Mouse (Mus musculus) kidney, embryonic 14.5 days (tissue): Measurements from ENCODE around the gene Lsm12. TPM values are rescaled to one million over a fixed set of nuclear protein-coding genes. Genes with fewer than 3 reads are reported as not detected.
A peak's percentile ranks its signal among the peaks of the same experiment; 100 is the strongest.

Experiments used
- ATAC-seq: fragments of 200-750 bp; cut with Nextera tagmentation; 2 replicates; pipeline ENCODE4 v1.8.0; 2017; ENCODE audit warnings: moderate number of reproducible peaks, mild to moderate bottlenecking, moderate TSS enrichment, moderate library complexity; ENCODE audit not compliant: low FRiP score, low TSS enrichment
- H3K27ac ChIP-seq: fragments of 300-500 bp; sonication (generic); 2 replicates; pipeline ENCODE4 v1.5.1; 2014; ENCODE audit warnings: low read depth, mild to moderate bottlenecking, low read length, moderate library complexity, mixed read lengths
- H3K27me3 ChIP-seq: fragments of 300-500 bp; sonication (generic); 2 replicates; pipeline ENCODE4 v1.6.1; 2014; ENCODE audit warnings: mild to moderate bottlenecking, low read length; ENCODE audit not compliant: control insufficient read depth, insufficient read depth
- H3K36me3 ChIP-seq: fragments of 300-500 bp; sonication (generic); 2 replicates; pipeline ENCODE4 v1.6.1; 2014; ENCODE audit warnings: low read length, mixed read lengths; ENCODE audit not compliant: control insufficient read depth, insufficient read depth
- H3K4me1 ChIP-seq: fragments of 300-500 bp; sonication (generic); 2 replicates; pipeline ENCODE4 v1.6.1; 2014; ENCODE audit warnings: low read length, mixed read lengths; ENCODE audit not compliant: control insufficient read depth, insufficient read depth
- H3K4me2 ChIP-seq: fragments of 300-500 bp; sonication (generic); replicated peaks from 2 replicates; pipeline ENCODE4 v1.6.1; 2014; ENCODE audit warnings: low read depth, mild to moderate bottlenecking, low read length
- H3K4me3 ChIP-seq: fragments of 300-500 bp; sonication (generic); 2 replicates; pipeline ENCODE4 v1.5.1; 2014; ENCODE audit warnings: mild to moderate bottlenecking, low read length
- H3K9ac ChIP-seq: fragments of 300-500 bp; sonication (generic); 2 replicates; pipeline ENCODE4 v1.6.1; 2014; ENCODE audit warnings: low read depth, mild to moderate bottlenecking, low read length, moderate library complexity
- H3K9me3 ChIP-seq: fragments of 300-500 bp; sonication (generic); 2 replicates; pipeline ENCODE4 v1.6.1; 2016; ENCODE audit warnings: low read length; ENCODE audit not compliant: control insufficient read depth
- WGBS: fragments of 180-500 bp; shearing (Covaris S2); extraction: QIAGEN DNeasy Blood & Tissue Kit; methylation state at CpG from one replicate; pipeline ENCODE4 v1.1.7; 2014; 5-methylcytosine and 5-hydroxymethylcytosine counted together
- polyA plus RNA-seq: library from polyadenylated mRNA; unstranded; fragments of >200 nt; fragmentation: Nextera tagmentation; extraction: Ambion mirVana; gene quantifications from 2 replicates; pipeline ENCODE4 v1.2.1, GENCODE M21; 2014

The Lsm12 gene
- polyA plus RNA-seq, 1 experiment from 2014 or later: 93.9 TPM

DNA sequence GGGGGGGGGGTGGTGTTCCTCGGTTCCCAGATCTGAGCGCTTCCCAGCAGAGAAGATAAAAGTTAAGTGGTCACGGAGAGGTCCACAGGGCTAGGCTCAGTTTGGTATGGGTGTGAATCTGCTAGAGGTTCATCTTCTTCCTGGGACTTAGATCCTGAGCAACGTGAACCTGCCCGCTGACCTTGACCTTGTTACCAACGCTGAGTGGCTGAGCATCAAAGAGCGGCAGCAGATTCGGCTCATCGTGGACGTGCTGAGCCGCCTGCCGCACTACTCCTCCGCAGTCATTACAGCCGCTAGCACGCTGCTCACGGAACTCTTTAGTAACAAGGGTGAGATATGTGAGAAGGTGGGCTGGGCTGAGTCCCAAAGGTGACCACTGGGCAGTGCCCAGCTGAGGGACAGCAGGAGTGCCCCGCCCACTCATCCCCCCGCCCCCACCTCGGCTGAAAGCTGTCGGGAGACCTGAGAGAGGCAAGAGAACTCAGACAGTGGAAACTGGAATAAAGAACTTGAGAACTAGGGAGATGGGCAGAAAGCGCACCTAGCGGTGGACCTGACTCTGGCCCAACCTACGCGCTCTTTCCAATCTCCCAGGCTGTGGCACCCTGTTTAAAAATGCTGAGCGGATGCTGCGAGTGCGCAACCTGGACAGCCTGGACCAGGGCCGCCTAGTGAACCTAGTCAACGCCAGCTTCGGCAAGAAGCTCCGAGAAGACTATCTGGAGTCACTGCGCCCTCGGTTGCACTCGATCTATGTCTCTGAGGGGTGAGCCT lies 37.7 kb downstream of the Lsm12 start:
- peak overlapping the region; percentile 9 for H3K4me3 ChIP-seq
- H3K27ac ChIP-seq: no peak overlapping the region
- WGBS: 10% methylated on average over 34 of the region's 34 CpGs
- peak overlapping the region; percentile 18; the same call in 1 of the 2 replicates for H3K9ac ChIP-seq
- H3K36me3 ChIP-seq: peaks cover under 1% of the 10 kb centered on the region
- H3K4me2 ChIP-seq: peak overlapping the region; percentile 13
- ATAC-seq: no peak
- H3K4me1 ChIP-seq: peaks cover 9% of the 10 kb centered on the region
- H3K9me3 ChIP-seq: no peaks in the 10 kb centered on the region
- peaks cover 53% of the 10 kb centered on the region for H3K27me3 ChIP-seq

GRCm38 (mm10) chr11:102146531-102146930 lies 38.6 kb downstream of the Lsm12 start:
- Histone ChIP-seq H3K27ac (no peak overlapping the region), H3K9ac (no peak overlapping the region), H3K27me3 (peaks cover 53% of the 10 kb centered on the region), H3K4me2 (no peak overlapping the region), H3K4me1 (peaks cover 11% of the 10 kb centered on the region), H3K4me3 (0 out of 2 replicates have a peak overlapping the region, but pooled peaks have one; percentile 34), H3K9me3 (no peaks in the 10 kb centered on the region), H3K36me3 (no peaks in the 10 kb centered on the region)
- 12% methylated on average over 15 of the region's 17 CpGs for WGBS
- ATAC-seq: no peak

DNA sequence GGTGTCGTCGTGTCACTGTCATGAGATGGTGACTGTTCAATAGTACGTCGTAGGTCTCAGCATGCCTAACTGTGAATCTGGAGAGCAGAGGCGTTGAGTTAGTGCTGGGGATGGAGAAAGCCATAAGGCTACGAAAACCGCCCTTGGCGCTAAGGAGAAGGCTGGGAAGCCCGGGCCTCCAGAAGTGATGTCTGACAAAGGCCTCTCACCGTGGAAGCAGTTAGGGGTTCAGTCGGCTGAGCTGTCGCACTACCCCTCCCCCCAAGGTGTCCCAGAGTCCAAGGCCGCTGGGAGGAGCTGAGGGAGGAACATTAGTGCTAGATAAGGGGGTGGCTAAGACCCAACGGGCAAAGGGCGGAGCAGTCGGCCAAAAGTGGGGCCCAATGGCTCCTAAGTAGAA lies 39.1 kb downstream of the Lsm12 start:
- H3K4me2 ChIP-seq: peak overlapping the region; percentile 53
- H3K4me3 ChIP-seq: peak overlapping the region; percentile 34
- H3K27me3 ChIP-seq: peaks cover 53% of the 10 kb centered on the region
- peaks cover 11% of the 10 kb centered on the region for H3K4me1 ChIP-seq
- no peak overlapping the region for H3K9ac ChIP-seq
- 4% methylated on average over 16 of the region's 16 CpGs for WGBS
- no peak for ATAC-seq
- H3K36me3 ChIP-seq: no peaks in the 10 kb centered on the region
- no peak overlapping the region for H3K27ac ChIP-seq
- no peaks in the 10 kb centered on the region for H3K9me3 ChIP-seq

DNA sequence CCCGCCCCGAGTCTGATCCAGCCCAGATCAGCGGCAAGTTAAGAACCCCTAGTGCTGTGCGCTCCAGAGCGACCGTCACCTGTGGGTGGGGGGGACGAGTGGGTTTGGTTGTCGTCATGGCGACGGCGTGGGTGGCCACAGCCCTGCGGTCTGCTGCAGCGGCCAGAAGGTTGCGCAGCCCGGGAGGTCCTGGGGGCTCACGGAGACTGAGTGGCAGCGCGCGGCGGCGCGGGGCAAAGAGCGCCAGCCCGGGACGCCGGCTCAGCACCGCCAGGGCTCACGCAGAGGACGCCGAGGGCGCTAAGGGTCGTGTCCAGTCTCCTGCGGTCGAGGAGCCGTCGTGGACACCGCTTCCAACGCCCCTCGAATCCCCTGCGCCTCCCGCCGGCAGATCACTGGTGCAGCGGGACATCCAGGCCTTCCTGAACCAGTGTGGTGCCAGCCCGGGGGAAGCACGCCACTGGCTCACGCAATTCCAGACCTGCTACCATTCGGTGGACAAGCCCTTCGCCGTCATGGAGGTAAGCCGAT lies 39.6 kb downstream of the Lsm12 start, which contains the start of gene Nags:
Gene Nags (plus strand): TSS at position 43 of the 531 bp plus-strand sequence.
- no peak; the same call in 1 of the 2 replicates for ATAC-seq
- H3K27me3 ChIP-seq: peaks cover 53% of the 10 kb centered on the region

GRCm38 (mm10) chr11:102144957-102145470 lies 40.1 kb downstream of the Lsm12 start:
- peaks cover 53% of the 10 kb centered on the region for H3K27me3 ChIP-seq
- H3K27ac ChIP-seq: no peak overlapping the region
- no peak; the same call in 1 of the 2 replicates for ATAC-seq
- 24% methylated on average over 13 of the region's 13 CpGs for WGBS
- peak overlapping the region; percentile 53 for H3K4me2 ChIP-seq
- no peaks in the 10 kb centered on the region for H3K9me3 ChIP-seq
- H3K36me3 ChIP-seq: no peaks in the 10 kb centered on the region
- peaks cover 11% of the 10 kb centered on the region for H3K4me1 ChIP-seq
- 0 out of 2 replicates have a peak overlapping the region, but pooled peaks have one; percentile 23 for H3K9ac ChIP-seq
- peak overlapping the region; percentile 34 for H3K4me3 ChIP-seq

More for the DNA sequence above, 39.6 kb downstream of the Lsm12 start, which contains the start of gene Nags:
- Histone ChIP-seq H3K9me3 (no peaks in the 10 kb centered on the region), H3K4me2 (peak within 1 kb of the TSS; percentile 53), H3K9ac (0 out of 2 replicates have a peak within 1 kb of the TSS, but pooled peaks have one; percentile 23), H3K27ac (no peak within 1 kb of the TSS), H3K4me1 (peaks cover 11% of the 10 kb centered on the region), H3K36me3 (no peaks in the 10 kb centered on the region), H3K4me3 (peak within 1 kb of the TSS; percentile 34)
- 1% methylated on average over 50 of the region's 50 CpGs for WGBS

DNA sequence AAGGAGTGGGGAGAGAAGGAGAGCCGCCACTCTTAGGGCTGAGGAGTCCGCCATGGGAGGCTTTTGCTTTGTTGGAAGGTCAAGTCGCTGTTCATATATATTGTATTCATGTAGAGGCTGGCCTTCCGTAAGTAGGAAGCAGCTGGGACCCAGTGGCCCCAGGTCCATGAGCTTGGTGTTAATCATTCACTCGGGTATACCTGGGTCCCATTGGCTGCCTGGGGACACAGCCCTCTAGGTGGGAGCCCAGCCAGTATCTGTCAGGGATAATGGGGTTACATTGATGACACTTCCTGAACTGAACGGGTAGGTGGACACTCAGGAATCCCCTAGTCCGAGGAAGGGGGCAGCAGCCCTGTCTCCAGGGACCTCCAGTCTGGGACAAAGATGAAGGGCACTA lies 42.7 kb downstream of the Lsm12 start:
- Histone ChIP-seq H3K9ac (no peak overlapping the region), H3K4me3 (no peak overlapping the region), H3K27me3 (peaks cover 35% of the 10 kb centered on the region), H3K27ac (no peak overlapping the region), H3K4me2 (no peak overlapping the region), H3K36me3 (no peaks in the 10 kb centered on the region), H3K9me3 (no peaks in the 10 kb centered on the region), H3K4me1 (peaks cover 6% of the 10 kb centered on the region)
- WGBS: 60% methylated on average over 7 of the region's 7 CpGs
- no peak for ATAC-seq

- Histone ChIP-seq H3K27ac (no peak overlapping the region), H3K36me3 (no peaks in the 10 kb centered on the region), H3K9me3 (no peaks in the 10 kb centered on the region), H3K27me3 (peaks cover 17% of the 10 kb centered on the region), H3K4me2 (no peak overlapping the region), H3K4me1 (peaks cover 3% of the 10 kb centered on the region; the same call in 1 of the 2 replicates), H3K4me3 (no peak overlapping the region), H3K9ac (no peak overlapping the region)
- ATAC-seq: no peak
- 4% methylated on average over 5 of the region's 5 CpGs for WGBS
These were observed 44.6 kb downstream of the Lsm12 start for GRCm38 (mm10) chr11:102140508-102140907.

DNA sequence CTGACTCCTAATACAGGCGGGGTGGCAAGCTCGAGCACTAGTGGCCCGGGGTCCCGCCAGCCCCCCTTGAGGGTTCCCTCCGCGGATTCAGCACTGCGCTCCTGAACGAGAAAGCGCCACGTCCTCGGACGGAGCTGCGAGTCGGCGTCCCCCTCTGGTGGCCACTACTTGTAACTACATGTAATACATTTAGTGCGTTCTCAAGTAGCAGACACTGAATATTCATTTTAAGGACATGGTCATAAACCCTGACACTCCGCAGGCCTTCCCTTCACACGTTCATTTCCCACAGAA lies 46.7 kb downstream of the Lsm12 start:
- peaks cover under 1% of the 10 kb centered on the region; the same call in 1 of the 2 replicates for H3K27me3 ChIP-seq
- H3K4me3 ChIP-seq: no peak overlapping the region; the same call in 1 of the 2 replicates
- peak; percentile 53 for ATAC-seq
- H3K27ac ChIP-seq: no peak overlapping the region
- no peak overlapping the region for H3K9ac ChIP-seq
- no peaks in the 10 kb centered on the region for H3K9me3 ChIP-seq
- H3K36me3 ChIP-seq: no peaks in the 10 kb centered on the region
- under 1% methylated on average over 18 of the region's 18 CpGs for WGBS
- H3K4me2 ChIP-seq: peak overlapping the region; percentile 47
- peaks cover 6% of the 10 kb centered on the region; the same call in 1 of the 2 replicates for H3K4me1 ChIP-seq
